Mouse (Mus musculus): ENCODE results near the gene Lpcat4. TPM values are rescaled to one million over a fixed set of nuclear protein-coding genes. Genes with fewer than 3 reads are reported as not detected.

Gene Lpcat4
- polyA plus RNA-seq, 1 experiment from 2014 or later, result 15.9 TPM

- WGBS, result 92% methylated on average over 1 of the region's 1 CpGs
- H3K4me1 ChIP-seq (replicated peaks; ENCODE audit: control insufficient read depth, insufficient read depth, low read length), result no peaks in the 10 kb centered on the region
- no peak for ATAC-seq
- no peaks in the 10 kb centered on the region for H3K27me3 ChIP-seq (replicated peaks; ENCODE audit: control insufficient read depth, insufficient read depth, low read length)
- H3K27ac ChIP-seq (ENCODE audit: low read length), result no peak overlapping the region
- H3K9me3 ChIP-seq (ENCODE audit: control insufficient read depth, low read length), result no peaks in the 10 kb centered on the region
- no peaks in the 10 kb centered on the region for H3K36me3 ChIP-seq (ENCODE audit: control insufficient read depth, insufficient read depth)
- no peak overlapping the region for H3K4me2 ChIP-seq (ENCODE audit: low read length)
- no peak overlapping the region for H3K4me3 ChIP-seq (replicated peaks; ENCODE audit: low read length)
- no peak overlapping the region for H3K9ac ChIP-seq (replicated peaks; ENCODE audit: low read depth, low read length)
Measured at GRCm38 (mm10) chr2:112232623-112233022, 6.6 kb upstream of the Lpcat4 start.

GRCm38 (mm10) chr2:112236620-112237019, 2.6 kb upstream of the Lpcat4 start:
- Histone ChIP-seq H3K27me3 (replicated peaks; ENCODE audit: control insufficient read depth, insufficient read depth, low read length) (no peaks in the 10 kb centered on the region), H3K4me1 (replicated peaks; ENCODE audit: control insufficient read depth, insufficient read depth, low read length) (peaks cover 13% of the 10 kb centered on the region), H3K4me3 (replicated peaks; ENCODE audit: low read length) (no peak overlapping the region), H3K9ac (replicated peaks; ENCODE audit: low read depth, low read length) (no peak overlapping the region), H3K4me2 (ENCODE audit: low read length) (no peak overlapping the region), H3K36me3 (ENCODE audit: control insufficient read depth, insufficient read depth) (no peaks in the 10 kb centered on the region), H3K9me3 (ENCODE audit: control insufficient read depth, low read length) (no peaks in the 10 kb centered on the region), H3K27ac (ENCODE audit: low read length) (no peak overlapping the region)
- 84% methylated on average over 2 of the region's 2 CpGs for WGBS
- no peak for ATAC-seq

- 16% methylated on average over 4 of the region's 4 CpGs for WGBS
- peaks cover 13% of the 10 kb centered on the region for H3K4me1 ChIP-seq (replicated peaks; ENCODE audit: control insufficient read depth, insufficient read depth, low read length)
- no peaks in the 10 kb centered on the region for H3K9me3 ChIP-seq (ENCODE audit: control insufficient read depth, low read length)
Measured at GRCm38 (mm10) chr2:112238006-112238405, 1.3 kb upstream of the Lpcat4 start.

GRCm38 (mm10) chr2:112239935-112240721, 860 bp downstream of the Lpcat4 start:
- Histone ChIP-seq H3K9ac (replicated peaks; ENCODE audit: low read depth, low read length) (peak overlapping the region; percentile 94), H3K27ac (ENCODE audit: low read length) (peak overlapping the region; percentile 95), H3K4me2 (ENCODE audit: low read length) (peak overlapping the region; percentile 90), H3K9me3 (ENCODE audit: control insufficient read depth, low read length) (no peaks in the 10 kb centered on the region), H3K36me3 (ENCODE audit: control insufficient read depth, insufficient read depth) (peaks cover 3% of the 10 kb centered on the region; the same call in 1 of the 2 replicates), H3K4me3 (replicated peaks; ENCODE audit: low read length) (peak overlapping the region; percentile 95), H3K27me3 (replicated peaks; ENCODE audit: control insufficient read depth, insufficient read depth, low read length) (no peaks in the 10 kb centered on the region), H3K4me1 (replicated peaks; ENCODE audit: control insufficient read depth, insufficient read depth, low read length) (peaks cover 13% of the 10 kb centered on the region)
- peak; percentile 49 for ATAC-seq
- WGBS, result under 1% methylated on average over 26 of the region's 28 CpGs

More at GRCm38 (mm10) chr2:112238006-112238405, 1.3 kb upstream of the Lpcat4 start:
- Histone ChIP-seq H3K9ac (replicated peaks; ENCODE audit: low read depth, low read length) (no peak overlapping the region), H3K36me3 (ENCODE audit: control insufficient read depth, insufficient read depth) (no peaks in the 10 kb centered on the region), H3K27ac (ENCODE audit: low read length) (no peak overlapping the region), H3K27me3 (replicated peaks; ENCODE audit: control insufficient read depth, insufficient read depth, low read length) (no peaks in the 10 kb centered on the region), H3K4me2 (ENCODE audit: low read length) (no peak overlapping the region), H3K4me3 (replicated peaks; ENCODE audit: low read length) (no peak overlapping the region)
- ATAC-seq, result no peak

GRCm38 (mm10) chr2:112241787-112242186, 2.5 kb downstream of the Lpcat4 start:
- Histone ChIP-seq H3K4me2 (ENCODE audit: low read length) (no peak overlapping the region), H3K36me3 (ENCODE audit: control insufficient read depth, insufficient read depth) (peaks cover 3% of the 10 kb centered on the region; the same call in 1 of the 2 replicates), H3K4me3 (replicated peaks; ENCODE audit: low read length) (no peak overlapping the region), H3K9ac (replicated peaks; ENCODE audit: low read depth, low read length) (no peak overlapping the region), H3K27ac (ENCODE audit: low read length) (no peak overlapping the region), H3K4me1 (replicated peaks; ENCODE audit: control insufficient read depth, insufficient read depth, low read length) (peaks cover 13% of the 10 kb centered on the region), H3K27me3 (replicated peaks; ENCODE audit: control insufficient read depth, insufficient read depth, low read length) (no peaks in the 10 kb centered on the region), H3K9me3 (ENCODE audit: control insufficient read depth, low read length) (no peaks in the 10 kb centered on the region)
- WGBS, result 85% methylated on average over 14 of the region's 14 CpGs
- no peak for ATAC-seq

GRCm38 (mm10) chr2:112245307-112245706, 6.0 kb downstream of the Lpcat4 start:
- Histone ChIP-seq H3K36me3 (ENCODE audit: control insufficient read depth, insufficient read depth) (peaks cover 3% of the 10 kb centered on the region; the same call in 1 of the 2 replicates), H3K27ac (ENCODE audit: low read length) (no peak overlapping the region), H3K4me2 (ENCODE audit: low read length) (no peak overlapping the region), H3K4me1 (replicated peaks; ENCODE audit: control insufficient read depth, insufficient read depth, low read length) (peaks cover 7% of the 10 kb centered on the region), H3K4me3 (replicated peaks; ENCODE audit: low read length) (no peak overlapping the region), H3K27me3 (replicated peaks; ENCODE audit: control insufficient read depth, insufficient read depth, low read length) (no peaks in the 10 kb centered on the region), H3K9ac (replicated peaks; ENCODE audit: low read depth, low read length) (no peak overlapping the region), H3K9me3 (ENCODE audit: control insufficient read depth, low read length) (no peaks in the 10 kb centered on the region)
- ATAC-seq, result no peak
- 94% methylated on average over 5 of the region's 5 CpGs for WGBS

GRCm38 (mm10) chr2:112246193-112246592, 6.9 kb downstream of the Lpcat4 start:
- H3K27ac ChIP-seq (ENCODE audit: low read length), result no peak overlapping the region
- H3K4me3 ChIP-seq (replicated peaks; ENCODE audit: low read length), result no peak overlapping the region
- H3K27me3 ChIP-seq (replicated peaks; ENCODE audit: control insufficient read depth, insufficient read depth, low read length), result no peaks in the 10 kb centered on the region
- H3K4me2 ChIP-seq (ENCODE audit: low read length), result no peak overlapping the region
- ATAC-seq, result no peak
- peaks cover 3% of the 10 kb centered on the region; the same call in 1 of the 2 replicates for H3K36me3 ChIP-seq (ENCODE audit: control insufficient read depth, insufficient read depth)
- no peaks in the 10 kb centered on the region for H3K9me3 ChIP-seq (ENCODE audit: control insufficient read depth, low read length)
- no peak overlapping the region for H3K9ac ChIP-seq (replicated peaks; ENCODE audit: low read depth, low read length)
- WGBS, result 98% methylated on average over 6 of the region's 6 CpGs
- H3K4me1 ChIP-seq (replicated peaks; ENCODE audit: control insufficient read depth, insufficient read depth, low read length), result no peaks in the 10 kb centered on the region

- no peak overlapping the region for H3K4me2 ChIP-seq (ENCODE audit: low read length)
- H3K4me1 ChIP-seq (replicated peaks; ENCODE audit: control insufficient read depth, insufficient read depth, low read length), result no peaks in the 10 kb centered on the region
- no peak overlapping the region for H3K9ac ChIP-seq (replicated peaks; ENCODE audit: low read depth, low read length)
- no peak overlapping the region for H3K27ac ChIP-seq (ENCODE audit: low read length)
- H3K4me3 ChIP-seq (replicated peaks; ENCODE audit: low read length), result no peak overlapping the region
- H3K27me3 ChIP-seq (replicated peaks; ENCODE audit: control insufficient read depth, insufficient read depth, low read length), result no peaks in the 10 kb centered on the region
- no peaks in the 10 kb centered on the region for H3K9me3 ChIP-seq (ENCODE audit: control insufficient read depth, low read length)
- no peak for ATAC-seq
- WGBS, result 90% methylated on average over 10 of the region's 10 CpGs
- H3K36me3 ChIP-seq (ENCODE audit: control insufficient read depth, insufficient read depth), result peaks cover 3% of the 10 kb centered on the region; the same call in 1 of the 2 replicates
Measured at GRCm38 (mm10) chr2:112247323-112247722, 8.1 kb downstream of the Lpcat4 start.

- no peak overlapping the region for H3K9ac ChIP-seq (replicated peaks; ENCODE audit: low read depth, low read length)
- no peak overlapping the region for H3K27ac ChIP-seq (ENCODE audit: low read length)
- 92% methylated on average over 10 of the region's 10 CpGs for WGBS
- H3K9me3 ChIP-seq (ENCODE audit: control insufficient read depth, low read length), result no peaks in the 10 kb centered on the region
- no peak overlapping the region for H3K4me2 ChIP-seq (ENCODE audit: low read length)
- no peaks in the 10 kb centered on the region for H3K4me1 ChIP-seq (replicated peaks; ENCODE audit: control insufficient read depth, insufficient read depth, low read length)
- no peak overlapping the region for H3K4me3 ChIP-seq (replicated peaks; ENCODE audit: low read length)
- no peaks in the 10 kb centered on the region for H3K36me3 ChIP-seq (ENCODE audit: control insufficient read depth, insufficient read depth)
- no peak for ATAC-seq
- H3K27me3 ChIP-seq (replicated peaks; ENCODE audit: control insufficient read depth, insufficient read depth, low read length), result no peaks in the 10 kb centered on the region
Measured at GRCm38 (mm10) chr2:112249780-112250453, 10.6 kb downstream of the Lpcat4 start.

All from forebrain, embryonic 16.5 days (tissue).